Mouse (Mus musculus): ENCODE measurements around the gene Cox7a2l. TPM values are rescaled to one million over a fixed set of nuclear protein-coding genes. Genes with fewer than 3 reads are reported as not detected.

The Cox7a2l gene
- total and polyA plus RNA-seq, 3 experiments, result 206 TPM; not detected in 1

- H3K27ac ChIP-seq (ENCODE audit: control insufficient read depth, low read depth, low read length), result peak overlapping the region; percentile 64
- TF ChIP-seq EP300 (IDR thresholded peaks at IDR 0.05; ENCODE audit: low read depth in 1 of 2, low read length in 2 of 2) (0 out of 4 replicates have a peak, but pooled peaks of 1 of the 2 experiments have one; percentile 13), POLR2A (IDR thresholded peaks at IDR 0.05; ENCODE audit: control insufficient read depth in 1 of 2, insufficient read depth in 1 of 2, low read depth in 1 of 2, low read length in 2 of 2, poor library complexity in 1 of 2) (peak in 1 of 2 experiments; percentile 1; a peak in 1 of 4 replicates), TAL1 (IDR thresholded peaks at IDR 0.05; ENCODE audit: low read length) (peak; percentile 35; the same call in 1 of the 2 replicates), ZNF384 (IDR thresholded peaks at IDR 0.05; ENCODE audit: low read depth, low read length) (no peak), TCF12 (IDR thresholded peaks at IDR 0.05; ENCODE audit: low read depth, low read length) (0 out of 2 replicates have a peak, but pooled peaks have one; percentile 18), MAZ (IDR thresholded peaks at IDR 0.05; ENCODE audit: low read depth, low read length) (no peak)
These were observed 47.1 kb upstream of the Cox7a2l start for GRCm38 (mm10) chr17:83564119-83564820.

DNA sequence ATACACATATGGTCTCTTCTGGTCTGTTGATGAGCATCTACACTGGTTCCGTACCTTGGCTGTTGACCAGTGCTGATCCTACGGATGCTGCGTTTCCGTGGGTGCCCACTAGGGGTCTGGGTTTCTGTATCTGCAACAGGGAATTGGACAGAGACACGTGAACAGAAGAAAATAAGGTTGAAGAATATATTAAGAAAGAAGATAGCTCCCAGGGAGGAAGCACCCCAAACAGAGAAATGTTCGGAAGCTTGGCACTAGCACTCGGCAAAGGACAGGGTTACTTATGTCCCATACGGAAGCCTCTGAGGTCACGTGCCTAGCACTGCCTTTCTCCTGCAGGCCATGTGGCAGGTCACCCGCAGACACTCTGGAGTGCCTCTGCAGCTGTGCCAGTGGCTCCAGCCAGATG, 46.6 kb upstream of the Cox7a2l start:
- H3K79me2 ChIP-seq (ENCODE audit: control insufficient read depth, insufficient read depth, low read length, poor library complexity), result no peaks in the 10 kb centered on the region
- H3K9me3 ChIP-seq (replicated peaks; ENCODE audit: insufficient read depth, low read length), result no peaks in the 10 kb centered on the region
- peak overlapping the region; percentile 70 for H3K9ac ChIP-seq (ENCODE audit: control insufficient read depth, low read depth, low read length, poor library complexity, severe bottlenecking)
- peaks cover 0 to 16% of the 10 kb centered on the region in 2 experiments; a peak in 2 of 4 replicates for H3K36me3 ChIP-seq (ENCODE audit: control insufficient read depth in 1 of 2, insufficient read depth in 2 of 2, low read length in 2 of 2)
- H3K4me1 ChIP-seq (ENCODE audit: control insufficient read depth in 1 of 2, insufficient read depth in 2 of 2, low read length in 2 of 2), result peaks cover 5 to 18% of the 10 kb centered on the region in 2 experiments
- DNase-seq (ENCODE audit: low read depth, low spot score), result peak; percentile 87
- H3K4me3 ChIP-seq (ENCODE audit: control insufficient read depth in 1 of 2, insufficient read depth in 1 of 2, low read depth in 2 of 2, low read length in 2 of 2), result peak overlapping the region; percentile 52 to 61
- peak overlapping the region; percentile 64 for H3K27ac ChIP-seq (ENCODE audit: control insufficient read depth, low read depth, low read length)
- no peaks in the 10 kb centered on the region for H3K27me3 ChIP-seq (ENCODE audit: control insufficient read depth in 1 of 2, insufficient read depth in 2 of 2, low read length in 2 of 2)
- TF ChIP-seq CHD2 (IDR thresholded peaks at IDR 0.05; ENCODE audit: low read length) (no peak), BHLHE40 (IDR thresholded peaks at IDR 0.05; ENCODE audit: borderline replicate concordance, low read depth, low read length) (peak; percentile 91), NELFE (IDR thresholded peaks at IDR 0.05; ENCODE audit: low read depth, low read length) (peak; percentile 46), MYB (IDR thresholded peaks at IDR 0.05; ENCODE audit: low read depth, low read length) (no peak), TBP (IDR thresholded peaks at IDR 0.05; ENCODE audit: low read depth, low read length) (0 out of 2 replicates have a peak, but pooled peaks have one; percentile 8), MAFK (IDR thresholded peaks at IDR 0.05; ENCODE audit: borderline replicate concordance, low read depth, low read length) (no peak), MAZ (IDR thresholded peaks at IDR 0.05; ENCODE audit: low read depth, low read length) (no peak), POLR2A (IDR thresholded peaks at IDR 0.05; ENCODE audit: control insufficient read depth in 1 of 2, insufficient read depth in 1 of 2, low read depth in 1 of 2, low read length in 2 of 2, poor library complexity in 1 of 2) (peak in 1 of 2 experiments; percentile 60; a peak in 1 of 4 replicates), EP300 (IDR thresholded peaks at IDR 0.05; ENCODE audit: low read depth in 1 of 2, low read length in 2 of 2) (peak in 1 of 2 experiments; percentile 7; a peak in 1 of 4 replicates), MYC (IDR thresholded peaks at IDR 0.05; ENCODE audit: low read depth, low read length) (peak; percentile 96), ETS1 (IDR thresholded peaks at IDR 0.05; ENCODE audit: low read depth, low read length) (0 out of 2 replicates have a peak, but pooled peaks have one; percentile 32), RCOR1 (IDR thresholded peaks at IDR 0.05; ENCODE audit: low read depth, low read length) (0 out of 2 replicates have a peak, but pooled peaks have one; percentile 18), MEF2A (IDR thresholded peaks at IDR 0.05; ENCODE audit: extremely low read depth, insufficient replicate concordance, low read depth, low read length, poor library complexity, severe bottlenecking) (no peak), E2F4 (IDR thresholded peaks at IDR 0.05; ENCODE audit: borderline replicate concordance, low read depth, low read length) (no peak), UBTF (IDR thresholded peaks at IDR 0.05; ENCODE audit: borderline replicate concordance, insufficient read depth, low read depth, low read length) (no peak), CHD1 (IDR thresholded peaks at IDR 0.05; ENCODE audit: low read depth, low read length) (no peak), JUND (IDR thresholded peaks at IDR 0.05; ENCODE audit: low read depth, low read length) (no peak), POLR2AphosphoS5 (IDR thresholded peaks at IDR 0.05; ENCODE audit: borderline replicate concordance, low read depth, low read length) (no peak), TCF12 (IDR thresholded peaks at IDR 0.05; ENCODE audit: low read depth, low read length) (0 out of 2 replicates have a peak, but pooled peaks have one; percentile 28), RAD21 (IDR thresholded peaks at IDR 0.05; ENCODE audit: low read depth, low read length) (peak; percentile 26), TAL1 (IDR thresholded peaks at IDR 0.05; ENCODE audit: low read length) (no peak), NRF1 (IDR thresholded peaks at IDR 0.05; ENCODE audit: insufficient read depth, low read depth, low read length, poor library complexity, severe bottlenecking) (peak; percentile 33; the same call in 1 of the 2 replicates), USF1 (IDR thresholded peaks at IDR 0.05; ENCODE audit: low read depth, low read length) (peak; percentile 96), ZNF384 (IDR thresholded peaks at IDR 0.05; ENCODE audit: low read depth, low read length) (no peak), USF2 (IDR thresholded peaks at IDR 0.05; ENCODE audit: borderline replicate concordance in 1 of 2, insufficient read depth in 1 of 2, low read depth in 1 of 2, low read length in 2 of 2) (peak; percentile 25 to 81; a peak in 3 of 4 replicates), SMC3 (IDR thresholded peaks at IDR 0.05; ENCODE audit: low read depth, low read length) (peak; percentile 47)

More at GRCm38 (mm10) chr17:83564119-83564820, 47.1 kb upstream of the Cox7a2l start:
- Histone ChIP-seq H3K9ac (ENCODE audit: control insufficient read depth, low read depth, low read length, poor library complexity, severe bottlenecking) (peak overlapping the region; percentile 70), H3K27me3 (ENCODE audit: control insufficient read depth in 1 of 2, insufficient read depth in 2 of 2, low read length in 2 of 2) (no peaks in the 10 kb centered on the region), H3K36me3 (ENCODE audit: control insufficient read depth in 1 of 2, insufficient read depth in 2 of 2, low read length in 2 of 2) (peaks cover 0 to 16% of the 10 kb centered on the region in 2 experiments; a peak in 2 of 4 replicates), H3K9me3 (replicated peaks; ENCODE audit: insufficient read depth, low read length) (no peaks in the 10 kb centered on the region), H3K79me2 (ENCODE audit: control insufficient read depth, insufficient read depth, low read length, poor library complexity) (no peaks in the 10 kb centered on the region), H3K4me3 (ENCODE audit: control insufficient read depth in 1 of 2, insufficient read depth in 1 of 2, low read depth in 2 of 2, low read length in 2 of 2) (peak overlapping the region; percentile 52 to 61), H3K4me1 (ENCODE audit: control insufficient read depth in 1 of 2, insufficient read depth in 2 of 2, low read length in 2 of 2) (peaks cover 5 to 18% of the 10 kb centered on the region in 2 experiments)
- DNase-seq (ENCODE audit: low read depth, low spot score), result peak; percentile 56
